Mouse (Mus musculus) forebrain, embryonic 15.5 days (tissue): ENCODE measurements around the gene Pfkm. TPM values are rescaled to one million over a fixed set of nuclear protein-coding genes. Genes with fewer than 3 reads are reported as not detected.

ENCODE experiments used
- ATAC-seq: fragments of 200-750 bp; cut with Nextera tagmentation; replicated peaks from 2 replicates; pipeline ENCODE4 v1.8.0; 2017; ENCODE audit warnings: mild to moderate bottlenecking, moderate TSS enrichment, moderate library complexity
- H3K27ac ChIP-seq: fragments of 300-500 bp; sonication (generic); replicated peaks from 2 replicates; pipeline ENCODE4 v1.5.1; 2015; ENCODE audit warnings: mild to moderate bottlenecking, inconsistent platforms
- H3K27me3 ChIP-seq: fragments of 300-500 bp; sonication (generic); 2 replicates; pipeline ENCODE4 v1.6.1; 2015; ENCODE audit warnings: inconsistent platforms
- H3K36me3 ChIP-seq: fragments of 300-500 bp; sonication (generic); 2 replicates; pipeline ENCODE4 v1.6.1; 2015; ENCODE audit warnings: mild to moderate bottlenecking, inconsistent platforms
- H3K4me1 ChIP-seq: fragments of 300-500 bp; sonication (generic); 2 replicates; pipeline ENCODE4 v1.6.1; 2015; ENCODE audit warnings: inconsistent platforms
- H3K4me2 ChIP-seq: fragments of 300-500 bp; sonication (generic); replicated peaks from 2 replicates; pipeline ENCODE4 v1.6.1; 2015; ENCODE audit warnings: mild to moderate bottlenecking, inconsistent platforms
- H3K4me3 ChIP-seq: fragments of 300-500 bp; sonication (generic); 2 replicates; pipeline ENCODE4 v1.5.1; 2015; ENCODE audit warnings: mild to moderate bottlenecking, inconsistent platforms
- H3K9ac ChIP-seq: fragments of 300-500 bp; sonication (generic); replicated peaks from 2 replicates; pipeline ENCODE4 v1.6.1; 2015; ENCODE audit warnings: mild to moderate bottlenecking, inconsistent platforms
- H3K9me3 ChIP-seq: fragments of 300-500 bp; sonication (generic); 2 replicates; pipeline ENCODE4 v1.6.1; 2016; ENCODE audit warnings: inconsistent platforms
- WGBS: fragments of 180-500 bp; shearing (Covaris S2); methylation state at CpG from one replicate; pipeline ENCODE4 v1.1.7; 2015; ENCODE audit warnings: mixed read lengths; 5-methylcytosine and 5-hydroxymethylcytosine counted together
- polyA plus RNA-seq: library from polyadenylated mRNA; unstranded; fragments of >200 nt; fragmentation: Nextera tagmentation; extraction: Ambion mirVana; gene quantifications from 2 replicates; pipeline ENCODE4 v1.2.1, GENCODE M21; 2015

The Pfkm gene
- polyA plus RNA-seq, 1 experiment from 2014 or later, result 84.4 TPM

- H3K27me3 ChIP-seq, result peaks cover 22% of the 10 kb centered on the region; the same call in 1 of the 2 replicates
- H3K36me3 ChIP-seq, result no peaks in the 10 kb centered on the region
- peaks cover 30% of the 10 kb centered on the region for H3K4me1 ChIP-seq
- WGBS, result under 1% methylated on average over 17 of the region's 18 CpGs
- H3K9ac ChIP-seq, result peak within 1 kb of the TSS; percentile 82
- H3K9me3 ChIP-seq, result no peaks in the 10 kb centered on the region
- H3K4me2 ChIP-seq, result peak within 1 kb of the TSS; percentile 86
- ATAC-seq, result peak; percentile 78
- peak within 1 kb of the TSS; percentile 68 for H3K4me3 ChIP-seq
- peak within 1 kb of the TSS; percentile 97 for H3K27ac ChIP-seq
Observed at GRCm38 (mm10) chr15:98166963-98167644, 74.7 kb downstream of the Pfkm start, which contains the start of gene Ccdc184. Ccdc184 (plus strand) TSS chr15:98167158.

- Histone ChIP-seq H3K4me1 (peaks cover 30% of the 10 kb centered on the region), H3K27me3 (peaks cover 25% of the 10 kb centered on the region; the same call in 1 of the 2 replicates), H3K4me3 (peak overlapping the region; percentile 68), H3K9ac (peak overlapping the region; percentile 82), H3K4me2 (peak overlapping the region; percentile 86), H3K36me3 (no peaks in the 10 kb centered on the region), H3K9me3 (no peaks in the 10 kb centered on the region), H3K27ac (peak overlapping the region; percentile 97)
- WGBS, result under 1% methylated on average over 69 of the region's 69 CpGs
- ATAC-seq, result peak; percentile 97
Observed at GRCm38 (mm10) chr15:98167645-98168621, 75.5 kb downstream of the Pfkm start.

DNA sequence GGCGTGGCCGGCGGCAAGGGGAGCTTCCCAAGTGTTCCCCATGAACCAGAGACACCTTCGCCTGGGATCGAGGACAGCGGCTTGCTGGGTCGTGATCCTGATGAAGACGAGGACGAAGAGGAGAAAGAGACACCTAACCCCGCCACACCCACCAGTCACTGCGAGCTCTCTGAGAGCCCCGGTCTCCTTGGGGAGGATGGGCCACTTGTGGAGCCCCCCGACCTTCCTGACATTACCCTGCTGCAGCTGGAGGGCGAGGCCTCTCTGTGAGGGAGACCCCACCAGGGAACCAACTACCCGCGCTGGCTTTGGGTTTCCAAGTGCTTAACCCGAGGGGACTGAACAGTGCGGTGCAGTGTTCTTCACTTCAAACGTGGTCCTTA lies 76.2 kb downstream of the Pfkm start:
- no peak for ATAC-seq
- Histone ChIP-seq H3K4me3 (peak overlapping the region; percentile 68), H3K27me3 (peaks cover 25% of the 10 kb centered on the region; the same call in 1 of the 2 replicates), H3K4me1 (peaks cover 32% of the 10 kb centered on the region), H3K4me2 (peak overlapping the region; percentile 86), H3K9ac (peak overlapping the region; percentile 82), H3K27ac (no peak overlapping the region), H3K36me3 (no peaks in the 10 kb centered on the region), H3K9me3 (no peaks in the 10 kb centered on the region)
- WGBS, result 4% methylated on average over 19 of the region's 19 CpGs

DNA sequence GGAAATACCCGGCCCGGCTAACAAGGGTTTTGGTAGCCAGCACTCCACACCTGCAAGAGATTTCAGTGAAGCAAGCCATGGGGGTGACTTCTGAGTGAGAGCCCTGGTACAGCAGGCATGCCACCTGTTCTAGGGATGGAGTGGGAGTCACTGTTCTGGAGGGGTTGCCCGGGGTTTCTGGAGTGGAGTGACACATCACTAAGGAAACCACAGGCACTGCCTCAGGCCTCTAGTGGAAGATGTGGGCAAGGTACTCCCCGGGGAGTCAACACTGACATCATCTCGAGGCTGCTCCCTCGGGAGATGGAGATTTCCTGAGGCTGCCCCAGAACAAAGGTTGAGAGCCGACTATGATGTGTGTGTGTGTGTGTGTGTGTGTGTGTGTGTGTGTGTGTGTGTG lies 78.0 kb downstream of the Pfkm start:
- no peak for ATAC-seq
- H3K4me1 ChIP-seq, result peaks cover 37% of the 10 kb centered on the region
- no peak overlapping the region for H3K27ac ChIP-seq
- H3K4me2 ChIP-seq, result peak overlapping the region; percentile 86
- H3K4me3 ChIP-seq, result peak overlapping the region; percentile 68
- H3K27me3 ChIP-seq, result peaks cover 25% of the 10 kb centered on the region; the same call in 1 of the 2 replicates
- 0 out of 2 replicates have a peak overlapping the region, but pooled peaks have one; percentile 4 for H3K9ac ChIP-seq
- 31% methylated on average over 7 of the region's 7 CpGs for WGBS
- H3K9me3 ChIP-seq, result no peaks in the 10 kb centered on the region
- H3K36me3 ChIP-seq, result no peaks in the 10 kb centered on the region

DNA sequence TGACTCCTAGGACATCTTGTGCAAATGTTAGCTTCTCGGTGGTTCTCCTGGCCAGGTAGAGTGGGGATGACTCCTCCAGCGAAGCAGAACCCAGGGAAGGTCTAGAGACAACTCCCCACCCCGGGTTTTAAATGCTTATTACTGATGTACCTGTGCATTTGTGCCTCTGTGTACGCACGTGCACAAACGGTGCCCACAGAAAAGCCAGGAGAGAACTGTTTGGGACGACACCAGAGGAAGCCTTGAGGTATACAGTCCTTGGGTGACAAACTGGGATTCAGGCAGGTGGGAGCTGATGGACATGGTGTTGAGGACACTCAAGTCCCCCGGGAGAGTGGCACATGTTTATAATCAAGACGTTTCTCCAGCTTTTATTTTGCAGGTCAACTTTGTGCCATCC lies 78.5 kb downstream of the Pfkm start:
- no peak overlapping the region for H3K27ac ChIP-seq
- no peaks in the 10 kb centered on the region for H3K9me3 ChIP-seq
- H3K9ac ChIP-seq, result no peak overlapping the region
- H3K4me2 ChIP-seq, result 0 out of 2 replicates have a peak overlapping the region, but pooled peaks have one; percentile 86
- no peaks in the 10 kb centered on the region for H3K36me3 ChIP-seq
- peaks cover 37% of the 10 kb centered on the region for H3K4me1 ChIP-seq
- no peak for ATAC-seq
- H3K4me3 ChIP-seq, result no peak overlapping the region
- H3K27me3 ChIP-seq, result peaks cover 25% of the 10 kb centered on the region; the same call in 1 of the 2 replicates
- WGBS, result 67% methylated on average over 9 of the region's 9 CpGs

DNA sequence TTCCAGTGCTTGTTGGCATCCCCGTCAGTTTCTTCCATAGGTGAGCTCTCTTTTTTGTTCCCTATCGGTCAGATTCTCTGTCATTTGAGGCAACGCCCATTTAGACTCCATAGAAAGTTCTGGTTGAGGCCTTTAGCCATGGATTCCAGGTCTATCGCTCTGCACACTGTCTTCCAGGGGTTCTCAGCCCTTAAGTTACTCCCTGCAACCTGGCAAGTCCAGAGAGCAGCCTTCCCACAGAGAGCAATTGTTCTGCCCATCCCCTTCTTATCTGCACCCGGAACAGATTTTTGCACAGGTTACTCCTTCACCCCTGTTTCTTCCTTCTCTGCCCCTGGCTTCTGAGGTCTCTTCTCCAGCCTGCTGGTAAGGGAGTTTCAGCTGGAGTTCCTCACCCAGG lies 79.7 kb downstream of the Pfkm start:
- Histone ChIP-seq H3K36me3 (no peaks in the 10 kb centered on the region), H3K9me3 (no peaks in the 10 kb centered on the region), H3K4me3 (no peak overlapping the region), H3K4me1 (peaks cover 31% of the 10 kb centered on the region), H3K27me3 (peaks cover 25% of the 10 kb centered on the region; the same call in 1 of the 2 replicates), H3K4me2 (no peak overlapping the region), H3K27ac (no peak overlapping the region), H3K9ac (no peak overlapping the region)
- no peak for ATAC-seq
- 66% methylated on average over 5 of the region's 5 CpGs for WGBS

GRCm38 (mm10) chr15:98173821-98174220 lies 81.4 kb downstream of the Pfkm start:
- ATAC-seq, result no peak
- no peaks in the 10 kb centered on the region for H3K9me3 ChIP-seq
- no peak overlapping the region for H3K27ac ChIP-seq
- H3K4me3 ChIP-seq, result no peak overlapping the region
- no peaks in the 10 kb centered on the region for H3K36me3 ChIP-seq
- H3K9ac ChIP-seq, result no peak overlapping the region
- H3K27me3 ChIP-seq, result peaks cover 15% of the 10 kb centered on the region; the same call in 1 of the 2 replicates
- H3K4me2 ChIP-seq, result no peak overlapping the region
- H3K4me1 ChIP-seq, result peaks cover 20% of the 10 kb centered on the region
- 22% methylated on average over 8 of the region's 8 CpGs for WGBS

DNA sequence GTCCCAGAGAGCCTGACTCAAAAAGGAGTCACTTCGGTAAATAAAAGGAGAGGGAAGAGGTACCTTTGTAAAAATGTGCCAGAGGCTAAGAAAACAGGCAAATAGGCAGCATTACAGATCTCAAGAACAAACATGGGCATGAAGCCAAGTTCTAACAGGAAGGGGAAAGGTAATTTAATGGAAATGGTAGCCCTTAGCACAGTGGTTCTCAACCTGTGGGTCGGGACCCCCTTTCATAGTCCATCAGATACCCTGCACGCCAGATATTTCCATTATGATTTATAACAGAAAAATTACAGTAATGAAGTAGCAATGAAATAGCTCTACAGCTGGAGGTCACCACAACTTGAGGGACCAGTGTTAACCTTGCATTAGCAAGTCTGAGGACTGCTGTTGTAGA lies 84.9 kb downstream of the Pfkm start:
- no peak overlapping the region for H3K9ac ChIP-seq
- no peaks in the 10 kb centered on the region for H3K9me3 ChIP-seq
- no peak overlapping the region for H3K4me3 ChIP-seq
- H3K4me2 ChIP-seq, result no peak overlapping the region
- no peaks in the 10 kb centered on the region for H3K36me3 ChIP-seq
- 73% methylated on average over 3 of the region's 3 CpGs for WGBS
- no peak for ATAC-seq
- H3K4me1 ChIP-seq, result peaks cover 16% of the 10 kb centered on the region
- H3K27ac ChIP-seq, result no peak overlapping the region
- H3K27me3 ChIP-seq, result peaks cover under 1% of the 10 kb centered on the region; the same call in 1 of the 2 replicates

- Histone ChIP-seq H3K9ac (peak overlapping the region; percentile 51), H3K4me3 (peak overlapping the region; percentile 60), H3K9me3 (no peaks in the 10 kb centered on the region), H3K27ac (peak overlapping the region; percentile 68; the same call in 1 of the 2 replicates), H3K36me3 (no peaks in the 10 kb centered on the region), H3K4me2 (peak overlapping the region; percentile 53), H3K27me3 (no peaks in the 10 kb centered on the region), H3K4me1 (peaks cover 9% of the 10 kb centered on the region)
- peak; percentile 16; the same call in 1 of the 2 replicates for ATAC-seq
- WGBS, result 2% methylated on average over 26 of the region's 26 CpGs
Observed at GRCm38 (mm10) chr15:98180567-98181131, 88.3 kb downstream of the Pfkm start.

DNA sequence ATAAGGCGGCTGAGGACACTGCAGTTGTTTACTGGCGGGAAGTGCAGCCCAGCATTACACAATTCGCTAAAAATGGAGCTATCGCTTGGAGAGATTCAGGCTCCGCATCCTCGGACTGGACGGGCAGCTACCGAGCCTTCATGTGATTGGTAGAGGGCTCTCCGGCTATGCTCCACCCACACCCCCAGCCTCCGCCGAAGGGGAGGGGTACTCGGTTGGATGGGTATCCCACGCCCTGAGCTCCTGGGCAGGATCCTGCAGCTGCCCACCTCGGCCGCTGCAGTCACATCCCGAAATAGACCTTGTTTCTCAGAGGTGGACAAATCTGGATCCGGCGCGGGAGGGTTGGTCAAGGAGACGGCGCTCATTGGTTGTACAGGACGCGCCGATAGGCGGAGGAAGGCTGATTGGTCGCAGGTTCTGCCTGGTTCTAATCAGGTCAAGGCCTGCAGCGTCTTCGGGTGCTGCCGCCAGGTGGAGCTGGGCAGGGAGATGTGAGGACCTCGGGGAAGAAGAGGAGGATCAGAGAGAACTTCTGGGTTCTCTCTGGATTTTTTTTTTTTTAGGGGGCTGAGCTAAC lies 88.8 kb downstream of the Pfkm start:
- no peaks in the 10 kb centered on the region for H3K9me3 ChIP-seq
- no peaks in the 10 kb centered on the region for H3K36me3 ChIP-seq
- under 1% methylated on average over 30 of the region's 30 CpGs for WGBS
- peak; percentile 98 for ATAC-seq
- peak overlapping the region; percentile 51 for H3K9ac ChIP-seq
- peak overlapping the region; percentile 68 for H3K27ac ChIP-seq
- peak overlapping the region; percentile 53 for H3K4me2 ChIP-seq
- H3K4me1 ChIP-seq, result peaks cover 9% of the 10 kb centered on the region
- H3K4me3 ChIP-seq, result peak overlapping the region; percentile 60
- no peaks in the 10 kb centered on the region for H3K27me3 ChIP-seq
